In the genomic region with DNA sequence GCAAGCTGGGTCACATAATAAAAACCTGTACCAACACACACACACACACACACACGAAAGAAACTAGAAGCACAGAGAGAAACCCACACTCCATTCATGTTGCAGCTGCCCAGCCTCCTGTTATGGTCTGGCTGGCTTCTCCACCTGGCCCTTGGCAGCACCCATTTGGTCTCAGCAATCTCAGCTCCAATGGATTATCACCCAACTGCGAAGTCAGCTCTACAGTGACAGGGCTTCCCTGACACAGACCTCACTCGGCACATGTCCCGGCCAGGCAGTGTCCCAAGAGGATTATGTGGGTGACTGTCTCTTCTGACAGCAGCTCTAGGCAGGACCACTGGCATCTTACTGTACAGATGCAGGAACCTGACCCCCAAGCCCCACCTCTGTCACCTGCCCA, we compare ENCODE assay signal across 26 mouse cellular contexts. TPM values are rescaled to one million over a fixed set of nuclear protein-coding genes. Genes with fewer than 3 reads are reported as not detected.
DNase-seq lines count a peak whose midpoint lies in the region; ATAC-seq lines count a peak whose summit lies in the region.
"Had no signal": no experiment of that assay in that cellular context is flagged by ENCODE, and none has a peak within 500 bp of the region (broad histone marks: within the 10 kb centered on the region; RNA-seq: fewer than 3 reads in every experiment).

No protein-coding gene starts in this region.

- H3K9ac ChIP-seq in liver, embryonic 12.5 days, result peak overlapping the region; percentile 29; the same call in 1 of the 2 replicates
- no peak overlapping the region for H3K9ac ChIP-seq in liver, embryonic 11.5 days (ENCODE audit: low read depth, low read length)
- no peak overlapping the region for H3K9ac ChIP-seq in forebrain, embryonic 11.5 days (ENCODE audit: low read length)
- H3K9ac ChIP-seq: embryonic facial prominence, embryonic 13.5 days; kidney, embryonic 15.5 days; midbrain, embryonic 13.5 days; stomach, embryonic 15.5 days had no signal

- no peak for DNase-seq in liver, embryonic 11.5 days (ENCODE audit: low spot score)
- peak; percentile 76 to 86 for DNase-seq in gastrocnemius, adult 8-10 months (ENCODE audit: low spot score in 2 of 2)
- DNase-seq in gastrocnemius, postnatal 36 days, result peak; percentile 65 to 78
- peak; percentile 86 for DNase-seq in skeletal muscle tissue, adult 2 months (ENCODE audit: low read depth, low spot score)
- DNase-seq in spleen, postnatal 10 days (ENCODE audit: low spot score in 2 of 2), result no peak
- DNase-seq in forebrain, embryonic 11.5 days (ENCODE audit: low spot score), result no peak
- DNase-seq: adrenal gland, postnatal 25 days; cerebellum, adult 11-12 months; cerebellum, postnatal 10 days; heart, adult 2 months; kidney, adult 18-20 months; kidney, postnatal 25 days; right cerebral cortex, adult 18-20 months; right cerebral cortex, postnatal 4 days; thymus, adult 18-20 months; thymus, postnatal 25 days had no signal

- no peak for ATAC-seq in liver, embryonic 12.5 days
- ATAC-seq in liver, embryonic 11.5 days (replicated peaks; ENCODE audit: low FRiP score), result no peak
- ATAC-seq in forebrain, embryonic 11.5 days (replicated peaks; ENCODE audit: low FRiP score), result no peak
- ATAC-seq: CD4-positive, CD25-positive, alpha-beta regulatory T cell, adult 4 months; forebrain, embryonic 14.5 days; hindbrain, embryonic 16.5 days; lung, postnatal 0 days; midbrain, embryonic 13.5 days had no signal

- intact Hi-C loops in gastrocnemius, postnatal 36 days (cut with DNase I), result no loop called here

- no peak overlapping the region for H3K4me3 ChIP-seq in liver, embryonic 12.5 days
- no peak overlapping the region for H3K4me3 ChIP-seq in liver, embryonic 11.5 days (ENCODE audit: low read depth, low read length)
- H3K4me3 ChIP-seq in forebrain, embryonic 11.5 days (ENCODE audit: low read depth, low read length), result no peak overlapping the region
- H3K4me3 ChIP-seq: embryonic facial prominence, embryonic 13.5 days; heart, adult 2 months; kidney, embryonic 15.5 days; midbrain, embryonic 13.5 days; stomach, embryonic 15.5 days had no signal

- H3K27me3 ChIP-seq in liver, embryonic 12.5 days (replicated peaks), result no peaks in the 10 kb centered on the region
- H3K27me3 ChIP-seq in liver, embryonic 11.5 days (replicated peaks; ENCODE audit: control insufficient read depth, insufficient read depth, low read length), result no peaks in the 10 kb centered on the region
- H3K27me3 ChIP-seq in forebrain, embryonic 11.5 days (ENCODE audit: control insufficient read depth, insufficient read depth, low read length), result no peaks in the 10 kb centered on the region
- H3K27me3 ChIP-seq: embryonic facial prominence, embryonic 13.5 days; kidney, embryonic 15.5 days; midbrain, embryonic 13.5 days; stomach, embryonic 15.5 days had no signal

- peaks cover 99% of the 10 kb centered on the region for H3K36me3 ChIP-seq in liver, embryonic 12.5 days
- peaks cover 25% of the 10 kb centered on the region for H3K36me3 ChIP-seq in liver, embryonic 11.5 days (ENCODE audit: control insufficient read depth, insufficient read depth, low read length)
- no peaks in the 10 kb centered on the region; the same call in 1 of the 2 replicates for H3K36me3 ChIP-seq in forebrain, embryonic 11.5 days (ENCODE audit: control insufficient read depth, insufficient read depth, low read length)

- peak overlapping the region; percentile 61 for H3K4me2 ChIP-seq in liver, embryonic 12.5 days
- H3K4me2 ChIP-seq in liver, embryonic 11.5 days, result no peak overlapping the region
- no peak overlapping the region for H3K4me2 ChIP-seq in forebrain, embryonic 11.5 days (ENCODE audit: low read depth, low read length, severe bottlenecking)
- H3K4me2 ChIP-seq: embryonic facial prominence, embryonic 13.5 days; kidney, embryonic 15.5 days; midbrain, embryonic 13.5 days; stomach, embryonic 15.5 days had no signal

- peaks cover 74% of the 10 kb centered on the region for H3K4me1 ChIP-seq in liver, embryonic 12.5 days
- peaks cover 19% of the 10 kb centered on the region for H3K4me1 ChIP-seq in liver, embryonic 11.5 days (replicated peaks; ENCODE audit: control insufficient read depth, insufficient read depth, low read length)
- H3K4me1 ChIP-seq in forebrain, embryonic 11.5 days (replicated peaks; ENCODE audit: control insufficient read depth, insufficient read depth, low read length), result no peaks in the 10 kb centered on the region
- H3K4me1 ChIP-seq: embryonic facial prominence, embryonic 13.5 days; midbrain, embryonic 13.5 days had no signal

- no peaks in the 10 kb centered on the region for H3K9me3 ChIP-seq in liver, embryonic 12.5 days (replicated peaks)
- H3K9me3 ChIP-seq in liver, embryonic 11.5 days (ENCODE audit: control insufficient read depth, low read length), result no peaks in the 10 kb centered on the region
- H3K9me3 ChIP-seq in forebrain, embryonic 11.5 days (ENCODE audit: control insufficient read depth, low read length), result no peaks in the 10 kb centered on the region
- H3K9me3 ChIP-seq: embryonic facial prominence, embryonic 13.5 days; kidney, embryonic 15.5 days; midbrain, embryonic 13.5 days; stomach, embryonic 15.5 days had no signal

- WGBS in liver, embryonic 12.5 days (ENCODE audit: insufficient replicate concordance), result 88% methylated on average over 4 of the region's 4 CpGs
- WGBS in liver, embryonic 11.5 days, result 82% methylated on average over 4 of the region's 4 CpGs
- WGBS in forebrain, embryonic 11.5 days, result 88% methylated on average over 4 of the region's 4 CpGs

- H3K27ac ChIP-seq in liver, embryonic 12.5 days, result peak overlapping the region; percentile 86
- no peak overlapping the region for H3K27ac ChIP-seq in liver, embryonic 11.5 days (ENCODE audit: low read depth, low read length)
- no peak overlapping the region for H3K27ac ChIP-seq in forebrain, embryonic 11.5 days (ENCODE audit: low read depth, low read length)
- H3K27ac ChIP-seq: embryonic facial prominence, embryonic 13.5 days; heart, adult 2 months; kidney, embryonic 15.5 days; macrophage; midbrain, embryonic 13.5 days; stomach, embryonic 15.5 days had no signal

RNA-seq across cellular contexts. Expression of a gene that starts 9.9 kb away (rescaled TPM):
- 31.4 and 33.4 TPM in 2 replicates for polyA plus RNA-seq in liver, embryonic 12.5 days (2016; fragmentation: Nextera tagmentation; extraction: Ambion mirVana)
- 19.6 and 21.1 TPM in 2 replicates for polyA plus RNA-seq in liver, embryonic 11.5 days (2014; fragmentation: Nextera tagmentation; extraction: Ambion mirVana)
- 1 to 10 TPM; 8.0 to 9.2 (median 8.6) TPM for total RNA-seq in gastrocnemius, adult 8-10 months (2022)
- total RNA-seq in gastrocnemius, postnatal 36 days (2021), result 10 to 100 TPM in 1 of 2 experiments, 1 to 10 TPM in 1; 8.4 to 10.7 TPM
- polyA plus RNA-seq in forebrain, embryonic 11.5 days (2014; fragmentation: Nextera tagmentation; extraction: Ambion mirVana), result 11.2 TPM in 2 replicates

RNA-seq across cellular contexts. Expression of a gene that starts 10.7 kb away (rescaled TPM):
- 2.3 and 2.8 TPM in 2 replicates for polyA plus RNA-seq in liver, embryonic 12.5 days (2016; fragmentation: Nextera tagmentation; extraction: Ambion mirVana)
- polyA plus RNA-seq in liver, embryonic 11.5 days (2014; fragmentation: Nextera tagmentation; extraction: Ambion mirVana), result 4.0 and 4.2 TPM in 2 replicates
- total RNA-seq in gastrocnemius, adult 8-10 months (2022), result 1 to 10 TPM; 5.5 to 6.4 (median 6.1) TPM
- 1 to 10 TPM; 4.1 to 5.5 TPM for total RNA-seq in gastrocnemius, postnatal 36 days (2021)
- 3.5 and 3.8 TPM in 2 replicates for polyA plus RNA-seq in forebrain, embryonic 11.5 days (2014; fragmentation: Nextera tagmentation; extraction: Ambion mirVana)

RNA-seq across cellular contexts. Expression of a gene that starts 27.2 kb away (rescaled TPM):
- 13.0 and 14.4 TPM in 2 replicates for polyA plus RNA-seq in liver, embryonic 12.5 days (2016; fragmentation: Nextera tagmentation; extraction: Ambion mirVana)
- 11.0 and 13.0 TPM in 2 replicates for polyA plus RNA-seq in liver, embryonic 11.5 days (2014; fragmentation: Nextera tagmentation; extraction: Ambion mirVana)
- 10 to 100 TPM; 87.5 to 93.5 (median 90.1) TPM for total RNA-seq in gastrocnemius, adult 8-10 months (2022)
- total RNA-seq in gastrocnemius, postnatal 36 days (2021), result 10 to 100 TPM; 64.0 to 69.6 TPM
- 14.0 and 16.6 TPM in 2 replicates for polyA plus RNA-seq in forebrain, embryonic 11.5 days (2014; fragmentation: Nextera tagmentation; extraction: Ambion mirVana)

RNA-seq across cellular contexts. Expression of a gene that starts 31.0 kb away (rescaled TPM):
- polyA plus RNA-seq in liver, embryonic 12.5 days (2016; fragmentation: Nextera tagmentation; extraction: Ambion mirVana), result 1.9 TPM in 2 replicates
- polyA plus RNA-seq in liver, embryonic 11.5 days (2014; fragmentation: Nextera tagmentation; extraction: Ambion mirVana), result 2.2 and 3.2 TPM in 2 replicates
- total RNA-seq in gastrocnemius, adult 8-10 months (2022), result under 1 TPM in 2 of 4 experiments, not detected in 2; 0.02 to 0.24 TPM
- total RNA-seq in gastrocnemius, postnatal 36 days (2021), result under 1 TPM; 0.10 to 0.72 TPM
- 16.8 and 19.9 TPM in 2 replicates for polyA plus RNA-seq in forebrain, embryonic 11.5 days (2014; fragmentation: Nextera tagmentation; extraction: Ambion mirVana)

RNA-seq across cellular contexts. Expression of a gene that starts 40.1 kb away (rescaled TPM):
- polyA plus RNA-seq in liver, embryonic 12.5 days (2016; fragmentation: Nextera tagmentation; extraction: Ambion mirVana), result 6.5 and 7.5 TPM in 2 replicates
- polyA plus RNA-seq in liver, embryonic 11.5 days (2014; fragmentation: Nextera tagmentation; extraction: Ambion mirVana), result 13.8 and 16.4 TPM in 2 replicates
- total RNA-seq in gastrocnemius, adult 8-10 months (2022), result 1 to 10 TPM; 4.2 to 5.8 (median 5.7) TPM
- 1 to 10 TPM; 5.0 to 6.1 TPM for total RNA-seq in gastrocnemius, postnatal 36 days (2021)
- 14.6 and 17.5 TPM in 2 replicates for polyA plus RNA-seq in forebrain, embryonic 11.5 days (2014; fragmentation: Nextera tagmentation; extraction: Ambion mirVana)

Comparison
In these comparisons a context has a peak if more than half of its experiments do, and no peak if none do; other contexts are left out.
1. DNase-seq: peak in gastrocnemius, adult 8-10 months (2 of 2), gastrocnemius, postnatal 36 days (2 of 2) and skeletal muscle tissue, adult 2 months (single experiment); none in liver, embryonic 11.5 days (single experiment), spleen, postnatal 10 days (0 of 2) and forebrain, embryonic 11.5 days (single experiment).